Mouse (Mus musculus) cerebellum, adult 8-10 months (tissue): ENCODE measurements around the gene Smg6.

Experiments used
- DNase-seq: peaks from one replicate; pipeline ENCODE4 v3.0.0; 2022

The Smg6 gene

DNA sequence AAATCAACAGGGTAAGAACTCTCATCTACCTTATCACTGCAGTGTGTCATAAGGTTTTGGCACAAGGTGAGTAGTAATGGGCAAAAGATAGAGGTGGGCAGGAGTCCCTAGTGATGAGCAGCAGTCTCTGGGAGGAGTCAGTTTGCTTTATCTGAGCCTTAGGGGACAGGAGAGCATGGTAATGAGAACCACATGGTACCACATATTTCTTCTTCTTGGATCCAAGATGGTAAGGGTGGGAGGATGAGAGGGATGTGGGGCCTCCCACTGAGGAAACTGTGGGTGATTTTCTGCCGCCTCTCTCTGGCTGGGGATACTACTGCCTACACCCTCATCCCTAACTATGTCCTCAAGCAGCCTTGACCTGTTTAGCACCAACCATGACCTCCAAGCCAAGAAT lies 125.6 kb downstream of the Smg6 start:
- DNase-seq = no peak

DNA sequence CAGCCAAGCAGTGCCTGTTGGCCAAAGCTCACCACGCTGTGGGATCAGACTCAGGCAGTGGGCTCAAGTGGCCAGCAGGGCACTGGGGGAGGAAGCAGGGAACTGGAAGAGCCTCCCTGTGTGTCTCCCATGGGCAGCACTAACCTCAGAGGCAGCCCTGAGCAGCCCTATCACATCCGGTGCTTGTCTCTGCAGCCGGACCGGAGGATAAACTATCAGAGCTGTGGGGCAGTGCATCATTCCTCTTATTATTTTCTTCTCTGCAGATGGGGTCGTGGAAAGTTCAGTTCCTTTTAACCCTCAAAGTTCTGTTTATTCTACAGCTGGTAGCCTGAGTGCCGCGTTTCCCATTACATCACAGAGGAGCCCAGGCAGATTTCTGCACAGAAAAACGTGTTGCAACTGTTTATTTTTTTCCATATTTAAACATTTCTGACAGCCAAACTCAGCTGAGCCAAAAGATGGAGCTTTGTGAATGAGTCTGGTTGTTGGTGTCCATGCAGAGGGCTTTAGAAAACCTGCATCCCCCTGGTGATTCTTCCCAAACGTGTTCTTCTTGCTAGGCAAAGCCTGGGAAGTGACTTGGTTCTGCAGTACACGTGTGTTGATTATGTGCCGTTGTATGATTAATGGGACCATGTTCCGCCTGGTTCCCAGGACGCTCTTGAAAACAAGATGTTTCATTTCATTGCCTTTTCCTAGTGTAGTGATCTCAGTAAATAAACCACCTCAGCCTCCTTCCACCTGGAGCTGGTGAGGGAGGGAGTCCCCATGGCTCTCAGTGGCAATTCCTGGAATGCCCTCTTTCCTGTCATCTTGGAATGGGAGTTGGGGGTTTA lies 126.3 kb downstream of the Smg6 start:
- DNase-seq = no peak

GRCm38 (mm10) chr11:75053020-75053419 lies 127.4 kb downstream of the Smg6 start:
- no peak for DNase-seq

DNA sequence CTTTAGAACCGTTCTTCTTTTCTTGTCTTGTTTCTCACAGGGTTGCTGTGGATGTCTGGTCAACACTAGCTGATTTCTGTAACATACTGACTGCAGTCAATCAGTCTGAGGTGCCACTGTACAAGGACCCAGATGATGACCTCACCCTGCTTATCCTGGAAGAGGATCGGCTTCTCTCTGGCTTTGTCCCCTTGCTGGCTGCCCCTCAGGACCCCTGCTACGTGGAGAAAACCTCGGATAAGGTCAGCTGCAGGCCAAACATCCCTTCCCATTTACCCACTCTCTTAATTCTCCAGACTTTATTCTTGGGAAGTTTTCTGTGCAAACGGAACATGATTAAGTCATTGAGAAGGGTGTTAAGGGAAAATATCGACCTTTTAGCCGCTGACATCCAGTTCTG lies 128.1 kb downstream of the Smg6 start:
- no peak for DNase-seq

DNA sequence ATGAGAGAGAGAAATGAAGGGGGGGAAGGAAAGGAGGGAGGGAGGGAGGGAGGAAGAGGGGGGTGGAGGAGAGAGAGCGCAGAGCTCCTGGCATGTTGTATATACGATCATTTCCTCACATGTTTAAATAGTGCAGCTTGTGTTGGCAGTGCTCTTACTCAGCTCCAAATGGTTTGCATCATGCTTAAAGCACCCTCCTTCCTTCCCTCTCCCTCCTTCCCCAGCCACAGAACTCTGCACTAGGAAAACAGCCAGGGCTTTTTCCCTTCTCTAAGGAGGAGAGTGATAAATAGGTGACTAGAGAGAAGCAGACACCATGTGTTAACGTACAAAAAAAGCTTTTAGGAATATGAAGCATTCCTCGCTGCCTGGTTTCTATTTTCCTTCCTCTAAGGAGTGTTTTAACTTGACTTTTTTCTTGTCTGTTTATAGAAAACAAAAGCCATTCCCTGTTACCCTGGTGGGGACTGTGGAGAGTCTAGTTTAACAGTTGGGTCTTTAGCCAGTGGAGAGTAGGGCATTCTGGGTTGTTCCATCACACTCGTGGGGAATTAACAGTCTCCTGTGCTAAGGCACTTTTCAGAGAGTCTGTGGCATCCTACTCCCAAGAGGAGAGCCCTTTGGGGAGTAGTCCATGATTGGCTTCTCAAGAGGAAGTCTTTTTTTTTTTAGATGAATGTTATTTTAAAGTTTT lies 128.7 kb downstream of the Smg6 start:
- DNase-seq = no peak

- no peak for DNase-seq
These were observed 129.2 kb downstream of the Smg6 start for GRCm38 (mm10) chr11:75054878-75055214.

DNA sequence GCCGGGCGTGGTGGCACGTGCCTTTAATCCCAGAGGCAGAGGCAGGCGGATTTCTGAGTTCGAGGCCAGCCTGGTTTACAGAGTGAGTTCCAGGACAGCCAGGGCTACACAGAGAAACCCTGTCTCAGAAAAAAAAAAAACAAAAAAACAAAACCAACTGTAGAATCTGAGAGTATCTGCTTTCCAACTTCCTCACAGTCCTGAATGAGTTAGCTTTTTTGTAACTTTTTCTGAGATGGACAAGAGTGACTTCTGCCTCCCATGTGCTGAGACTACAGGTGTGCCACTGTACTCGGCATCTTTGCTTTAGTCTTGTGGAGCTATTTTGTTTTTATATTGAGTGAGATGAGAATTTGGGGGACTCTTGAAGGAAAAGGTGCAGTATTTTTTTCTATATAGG lies 137.0 kb downstream of the Smg6 start:
- DNase-seq = no peak

DNA sequence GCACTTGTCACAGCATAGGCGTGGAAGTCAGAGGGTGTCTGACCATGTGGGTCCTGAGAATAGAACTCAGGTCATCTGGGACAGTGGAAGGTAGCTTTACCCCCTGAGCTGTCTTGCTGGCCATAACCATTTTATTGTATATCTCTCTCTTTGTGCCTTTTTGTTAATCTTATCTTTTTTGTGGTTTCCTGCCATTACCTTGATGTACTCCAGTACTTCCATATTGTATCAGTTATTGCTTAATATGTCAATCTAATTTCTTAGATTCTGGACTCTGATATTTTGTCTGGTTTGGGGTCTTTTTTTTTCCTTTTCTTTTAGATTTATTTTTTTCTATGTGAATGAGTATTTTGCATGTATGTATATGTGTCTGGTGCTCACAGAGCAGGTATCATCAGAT lies 138.6 kb downstream of the Smg6 start:
- no peak for DNase-seq

DNA sequence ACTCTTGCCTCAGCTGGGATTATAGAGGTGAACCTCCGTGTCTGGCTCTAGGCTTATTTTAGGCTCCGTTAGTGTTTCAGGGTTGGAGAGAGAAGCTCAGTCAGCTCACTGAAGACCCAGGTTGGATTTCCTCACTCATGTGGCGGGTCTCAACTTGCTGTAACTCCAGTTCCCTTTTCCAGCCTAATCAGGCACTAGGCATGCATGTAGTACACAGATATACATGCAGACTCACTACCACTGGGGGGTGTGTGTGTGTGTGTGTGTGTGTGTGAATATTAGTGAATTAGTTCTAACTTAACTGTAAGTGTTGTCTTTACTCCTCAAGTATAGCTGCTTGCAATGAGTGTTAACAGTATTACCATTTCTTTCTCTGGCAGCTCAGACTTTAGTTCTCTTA lies 145.7 kb downstream of the Smg6 start:
- no peak for DNase-seq

DNA sequence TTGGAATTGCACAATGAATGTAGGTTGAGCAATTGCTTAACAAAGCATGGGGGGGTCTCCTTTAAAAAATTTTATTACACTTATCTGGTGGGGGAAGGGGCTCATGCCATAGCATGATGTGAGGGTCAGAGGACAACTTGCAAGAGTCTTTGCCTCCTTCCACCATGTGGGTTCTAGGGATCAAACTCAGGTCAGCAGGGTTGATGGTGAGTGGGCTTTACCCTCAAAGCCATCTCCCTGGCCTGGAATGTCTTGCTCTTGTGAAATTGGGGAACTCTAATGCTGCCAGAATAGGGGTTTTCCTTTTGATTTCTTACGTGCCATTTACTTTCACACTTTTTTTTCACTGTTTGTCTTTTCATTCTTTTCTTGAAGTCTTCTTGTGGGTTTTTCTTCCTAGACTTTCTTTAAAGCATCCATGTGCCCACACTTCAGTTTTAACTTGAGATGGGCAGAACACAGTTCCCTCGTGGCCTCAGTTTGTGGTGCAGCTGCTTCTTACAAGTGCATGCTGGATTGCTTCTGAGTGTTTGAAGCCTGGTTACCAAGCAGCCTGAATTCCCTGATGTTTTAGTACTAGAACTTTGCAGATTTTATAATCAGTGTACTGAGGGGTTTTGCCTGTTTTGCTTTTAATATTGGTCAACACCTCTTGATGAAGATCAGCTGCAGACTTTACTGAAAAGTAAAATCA lies 147.5 kb downstream of the Smg6 start:
- no peak for DNase-seq

DNA sequence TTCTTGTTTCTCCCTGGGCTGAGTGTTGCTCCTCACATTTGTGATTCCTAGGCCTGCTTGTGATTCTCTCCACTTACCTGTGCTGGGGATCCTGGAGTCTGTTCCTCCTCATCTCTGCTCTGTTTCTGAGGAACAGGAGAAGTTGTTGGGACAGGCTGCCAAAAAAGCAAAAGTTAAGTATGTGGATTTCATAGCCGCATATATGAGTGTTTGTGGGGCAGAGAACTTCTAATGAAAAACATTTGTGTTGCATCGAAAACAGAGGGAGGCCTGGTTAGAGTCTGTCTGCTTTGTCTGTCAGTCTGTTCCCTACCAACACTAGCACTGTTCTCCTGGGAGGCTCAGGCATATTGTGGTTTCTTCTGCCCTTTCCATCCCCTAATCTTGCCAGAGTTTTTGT lies 148.1 kb downstream of the Smg6 start:
- no peak for DNase-seq

DNA sequence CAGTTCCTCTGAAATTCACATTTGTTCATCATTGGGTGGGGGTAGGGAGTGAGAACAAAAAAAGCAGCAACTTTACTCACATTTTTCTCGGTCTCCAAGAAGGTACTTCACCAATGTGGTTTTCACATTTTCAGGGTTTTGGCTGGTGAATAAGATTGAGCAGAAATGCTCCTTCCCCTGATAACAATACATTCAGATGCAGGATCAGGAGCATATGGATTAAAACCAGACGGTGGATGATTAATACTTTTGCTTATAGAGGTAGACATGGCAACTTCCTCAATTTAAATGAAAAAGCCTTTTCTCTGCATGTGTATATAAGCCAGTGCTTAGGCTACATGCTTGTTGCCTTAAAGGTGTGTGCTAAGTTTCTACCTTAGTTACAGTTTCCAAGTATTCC lies 148.9 kb downstream of the Smg6 start:
- DNase-seq = no peak

- DNase-seq = peak; percentile 34
These were observed 153.0 kb downstream of the Smg6 start for GRCm38 (mm10) chr11:75078616-75079015.

- no peak for DNase-seq
These were observed 157.4 kb downstream of the Smg6 start for GRCm38 (mm10) chr11:75083031-75083430.

DNA sequence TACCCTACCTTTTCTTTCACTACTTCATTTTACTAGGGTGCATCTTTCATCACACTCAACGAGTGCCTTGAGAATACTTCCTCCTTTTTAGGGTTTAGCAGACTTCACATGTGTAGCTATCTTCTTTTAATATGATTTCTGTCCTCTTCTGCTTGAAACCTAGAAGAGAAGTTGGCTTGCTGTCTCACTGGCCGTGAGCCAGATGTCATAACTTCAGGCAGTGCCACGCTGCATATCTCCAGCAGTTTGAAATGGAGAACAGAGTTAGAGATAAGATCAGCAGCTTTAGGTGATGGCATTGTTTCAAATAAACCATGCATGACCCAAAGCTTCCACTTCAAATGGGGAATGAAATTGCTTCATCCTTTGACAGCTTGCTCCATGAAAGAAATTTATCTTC lies 166.5 kb downstream of the Smg6 start:
- no peak for DNase-seq

DNA sequence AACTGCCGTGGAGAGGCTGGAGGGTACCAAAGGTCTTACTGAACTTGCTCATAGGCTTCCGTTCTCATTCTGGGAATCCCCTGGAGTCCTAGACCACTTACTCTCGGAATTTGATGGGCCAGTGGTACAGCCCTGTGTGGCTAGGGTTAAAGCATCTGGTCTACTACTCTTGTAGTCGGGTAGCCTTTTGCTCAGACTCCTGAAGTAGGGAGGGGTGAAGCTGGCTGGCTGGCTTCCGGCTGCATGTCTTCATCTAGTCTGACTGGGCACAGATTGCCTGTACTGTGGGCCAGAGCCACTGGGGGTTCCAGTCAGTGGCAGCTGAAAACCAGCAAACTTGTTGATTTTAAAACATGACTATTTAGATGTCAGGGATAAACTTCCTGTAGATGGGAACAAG lies 167.0 kb downstream of the Smg6 start:
- DNase-seq = peak; percentile 11

- DNase-seq = no peak
These were observed 169.1 kb downstream of the Smg6 start for GRCm38 (mm10) chr11:75094759-75095158.

DNA sequence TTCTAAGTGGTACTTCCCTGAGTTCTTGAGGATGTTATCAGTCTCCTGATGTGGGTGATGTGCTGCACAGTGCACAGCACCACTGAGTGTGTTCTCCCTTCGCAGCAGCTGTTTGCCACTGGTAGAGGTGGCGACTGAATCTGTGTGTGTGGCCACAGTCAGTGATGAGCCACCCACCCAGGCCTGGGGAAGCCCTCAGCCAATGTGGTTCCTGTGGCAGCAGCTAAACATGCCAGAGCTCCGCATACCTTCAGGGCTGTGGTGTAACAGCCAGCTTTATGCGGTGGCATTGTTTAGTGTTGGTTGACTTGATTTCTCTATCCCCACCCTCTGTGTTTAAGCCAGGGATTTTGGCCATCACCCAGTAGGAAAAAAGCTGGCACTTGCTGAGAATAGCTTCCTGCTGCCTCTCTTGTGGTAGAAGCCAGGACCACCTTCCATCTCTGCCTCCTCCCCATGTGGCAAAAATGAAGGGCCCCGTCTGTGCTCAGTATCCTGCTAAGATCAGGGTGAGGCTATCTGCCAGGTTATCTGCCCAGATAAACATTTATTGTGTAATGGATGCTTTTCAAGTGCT lies 177.2 kb downstream of the Smg6 start:
- DNase-seq = peak; percentile 15

DNA sequence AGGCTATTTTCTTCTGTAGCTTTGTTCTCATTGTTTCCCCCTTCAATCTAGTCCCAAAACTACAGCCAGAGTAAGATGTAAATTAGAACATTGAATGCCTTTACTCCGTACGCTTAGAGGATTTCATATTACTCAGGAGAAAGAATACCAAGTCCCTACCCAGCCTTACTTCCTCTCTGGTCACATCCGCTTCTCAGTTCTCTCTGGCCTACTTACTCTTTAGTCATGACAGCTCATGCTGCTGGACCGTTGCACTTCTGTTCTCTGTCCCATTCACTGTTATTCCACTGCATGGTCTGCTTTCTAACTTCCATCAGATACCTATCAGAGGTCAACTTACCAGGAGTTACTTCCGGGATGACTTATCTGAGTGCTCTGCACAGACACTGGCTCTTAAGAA lies 181.0 kb downstream of the Smg6 start:
- no peak for DNase-seq

GRCm38 (mm10) chr11:75108909-75109308 lies 183.3 kb downstream of the Smg6 start:
- no peak for DNase-seq

GRCm38 (mm10) chr11:75116379-75116778 lies 190.8 kb downstream of the Smg6 start:
- no peak for DNase-seq

GRCm38 (mm10) chr11:75118141-75118540 lies 192.5 kb downstream of the Smg6 start:
- DNase-seq = no peak

DNA sequence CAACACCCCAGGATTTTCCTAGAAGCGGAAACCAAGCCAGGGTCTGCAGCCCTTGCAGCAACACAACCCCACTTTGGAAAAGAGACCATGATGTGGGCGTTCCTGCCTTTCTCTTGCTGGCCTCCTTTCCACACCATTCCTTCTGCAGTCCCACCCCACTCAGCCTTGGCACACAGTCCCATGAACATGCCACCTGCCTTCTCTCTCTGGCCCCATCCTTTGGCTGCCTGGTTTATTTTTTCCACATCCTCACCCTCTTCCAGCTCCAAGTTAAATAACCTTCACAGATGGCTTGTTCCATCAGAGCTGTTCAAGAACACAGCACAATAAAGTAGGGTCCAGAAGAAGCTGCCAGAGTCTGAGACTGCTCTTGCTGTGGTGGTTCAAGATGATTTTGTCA lies 193.7 kb downstream of the Smg6 start:
- DNase-seq = peak; percentile 51

DNA sequence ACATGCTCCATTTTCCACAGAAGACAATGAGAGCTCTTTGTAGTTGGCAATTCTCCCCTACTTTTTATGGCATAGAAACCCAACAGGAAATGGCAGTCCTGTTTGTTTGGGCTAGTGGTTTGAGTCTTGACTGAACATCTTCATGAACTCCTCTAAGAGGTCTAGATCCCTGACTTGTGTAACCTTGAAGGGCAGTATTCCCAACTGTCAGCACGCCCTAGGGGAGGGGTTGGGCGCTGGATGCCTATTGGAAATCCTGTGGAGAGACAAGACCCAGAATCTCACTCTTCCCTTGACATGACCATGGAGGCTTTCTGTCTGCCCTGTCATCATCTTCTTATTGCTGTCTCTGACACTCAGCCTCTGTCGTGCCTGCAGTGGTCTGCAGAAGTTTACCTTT lies 194.2 kb downstream of the Smg6 start:
- DNase-seq = no peak
